Mouse (Mus musculus) hindbrain, postnatal 0 days (tissue): ENCODE data around the gene Secisbp2. TPM values are rescaled to one million over a fixed set of nuclear protein-coding genes. Genes with fewer than 3 reads are reported as not detected.
A peak's percentile ranks its signal among the peaks of the same experiment; 100 is the strongest.

Experiments
- ATAC-seq: fragments of 200-750 bp; cut with Nextera tagmentation; 2 replicates; pipeline ENCODE4 v1.8.0; 2017; ENCODE audit warnings: mild to moderate bottlenecking, moderate TSS enrichment, moderate library complexity
- DNase-seq: peaks from one replicate; pipeline ENCODE4 v3.0.0-alpha.2; 2015; ENCODE audit warnings: low spot score
- H3K27ac ChIP-seq: fragments of 300-500 bp; sonication (generic); 2 replicates; pipeline ENCODE4 v1.5.1; 2014; ENCODE audit warnings: mild to moderate bottlenecking
- H3K27me3 ChIP-seq: fragments of 300-500 bp; sonication (generic); 2 replicates; pipeline ENCODE4 v1.6.1; 2014; ENCODE audit warnings: low read length, mixed read lengths; ENCODE audit not compliant: insufficient read depth
- H3K36me3 ChIP-seq: fragments of 300-500 bp; sonication (generic); 2 replicates; pipeline ENCODE4 v1.6.1; 2014; ENCODE audit warnings: low read length, mixed read lengths; ENCODE audit not compliant: insufficient read depth
- H3K4me1 ChIP-seq: fragments of 300-500 bp; sonication (generic); 2 replicates; pipeline ENCODE4 v1.6.1; 2014; ENCODE audit warnings: antibody characterized with exemption, low read length, mixed read lengths; ENCODE audit not compliant: insufficient read depth
- H3K4me2 ChIP-seq: fragments of 300-500 bp; sonication (generic); 2 replicates; pipeline ENCODE4 v1.6.1; 2014; ENCODE audit warnings: low read depth, mild to moderate bottlenecking, low read length, moderate library complexity, mixed read lengths
- H3K4me3 ChIP-seq: fragments of 300-500 bp; sonication (generic); 2 replicates; pipeline ENCODE4 v1.5.1; 2014; ENCODE audit warnings: low read length
- H3K9ac ChIP-seq: fragments of 300-500 bp; sonication (generic); replicated peaks from 2 replicates; pipeline ENCODE4 v1.6.1; 2014; ENCODE audit warnings: mild to moderate bottlenecking, low read length, moderate library complexity, mixed read lengths
- H3K9me3 ChIP-seq: fragments of 300-500 bp; sonication (generic); 2 replicates; pipeline ENCODE4 v1.6.1; 2016; ENCODE audit warnings: low read length, mixed read lengths
- CTCF ChIP-seq: IDR thresholded peaks from 2 replicates; pipeline ENCODE4 v1.5.1; 2016; ENCODE audit warnings: antibody characterized with exemption, control low read depth, low read depth
- WGBS: fragments of 180-500 bp; shearing (Covaris S2); extraction: QIAGEN DNeasy Blood & Tissue Kit; methylation state at CpG from one replicate; pipeline ENCODE4 v1.1.7; 2014; 5-methylcytosine and 5-hydroxymethylcytosine counted together
- polyA plus RNA-seq: library from polyadenylated mRNA; unstranded; fragments of >200 nt; fragmentation: Nextera tagmentation; extraction: Ambion mirVana; gene quantifications from 2 replicates; pipeline ENCODE4 v1.2.1, GENCODE M21; 2015
- total RNA-seq: library from RNA; depleted of rRNA; stranded (reverse); fragments of >200 nt; gene quantifications from 2 replicates; pipeline ENCODE4 v1.2.3, GENCODE M21; 2014; rRNA removed

Secisbp2 gene
- total RNA-seq (13.7 and 15.0 TPM in 2 replicates), polyA plus RNA-seq (20.1 and 21.8 TPM in 2 replicates)

- Histone ChIP-seq H3K4me2 (peak within 1 kb of the TSS; percentile 73), H3K36me3 (peaks cover 14% of the 10 kb centered on the region), H3K27ac (peak within 1 kb of the TSS; percentile 88), H3K27me3 (no peaks in the 10 kb centered on the region), H3K9ac (peak within 1 kb of the TSS; percentile 71), H3K4me1 (no peaks in the 10 kb centered on the region), H3K4me3 (peak within 1 kb of the TSS; percentile 58), H3K9me3 (no peaks in the 10 kb centered on the region)
- ATAC-seq (peak; percentile 98), DNase-seq (peak; percentile 98)
- WGBS: under 1% methylated on average over 68 of the region's 69 CpGs
- TF ChIP-seq CTCF: peak; percentile 87
These were observed at the start of gene Secisbp2 for GRCm38 (mm10) chr13:51651408-51652064. Secisbp2 (plus strand) TSS chr13:51651697.

- no peak for TF ChIP-seq CTCF
- peak; percentile 21; the same call in 1 of the 2 replicates for ATAC-seq
- 50% methylated on average over 8 of the region's 8 CpGs for WGBS
These were observed 48.7 kb upstream of the Secisbp2 start for GRCm38 (mm10) chr13:51602764-51603163.

GRCm38 (mm10) chr13:51603221-51603893, 48.1 kb upstream of the Secisbp2 start:
- Histone ChIP-seq H3K9ac (0 out of 2 replicates have a peak overlapping the region, but pooled peaks have one; percentile 33), H3K36me3 (no peaks in the 10 kb centered on the region), H3K4me1 (0 out of 2 replicates have a peak, but pooled peaks cover 4% of the 10 kb centered on the region), H3K4me3 (peak overlapping the region; percentile 21), H3K27me3 (no peaks in the 10 kb centered on the region), H3K27ac (peak overlapping the region; percentile 57), H3K4me2 (peak overlapping the region; percentile 53), H3K9me3 (no peaks in the 10 kb centered on the region)
- 11% methylated on average over 16 of the region's 16 CpGs for WGBS
- TF ChIP-seq CTCF: no peak
- ATAC-seq: peak; percentile 89
- peak; percentile 86 for DNase-seq

More at GRCm38 (mm10) chr13:51602764-51603163, 48.7 kb upstream of the Secisbp2 start:
- H3K9me3 ChIP-seq: no peaks in the 10 kb centered on the region
- peak overlapping the region; percentile 57; the same call in 1 of the 2 replicates for H3K27ac ChIP-seq
- peak overlapping the region; percentile 21 for H3K4me3 ChIP-seq
- H3K9ac ChIP-seq: no peak overlapping the region
- no peaks in the 10 kb centered on the region for H3K27me3 ChIP-seq
- H3K36me3 ChIP-seq: no peaks in the 10 kb centered on the region
- peak overlapping the region; percentile 53 for H3K4me2 ChIP-seq
- no peak for DNase-seq
- H3K4me1 ChIP-seq: 0 out of 2 replicates have a peak, but pooled peaks cover 4% of the 10 kb centered on the region

- Histone ChIP-seq H3K36me3 (no peaks in the 10 kb centered on the region), H3K27me3 (no peaks in the 10 kb centered on the region), H3K9me3 (no peaks in the 10 kb centered on the region), H3K27ac (peak overlapping the region; percentile 57; the same call in 1 of the 2 replicates), H3K9ac (no peak overlapping the region), H3K4me3 (peak overlapping the region; percentile 21; the same call in 1 of the 2 replicates), H3K4me2 (peak overlapping the region; percentile 53), H3K4me1 (0 out of 2 replicates have a peak, but pooled peaks cover 4% of the 10 kb centered on the region)
- WGBS: 33% methylated on average over 4 of the region's 4 CpGs
- DNase-seq: peak; percentile 45
- ATAC-seq: peak; percentile 36
- TF ChIP-seq CTCF: no peak
These were observed 47.6 kb upstream of the Secisbp2 start for GRCm38 (mm10) chr13:51603894-51604244.

- H3K27ac ChIP-seq: no peak overlapping the region
- H3K9me3 ChIP-seq: no peaks in the 10 kb centered on the region
- whole genome bisulfite sequencing: 95% methylated on average over 6 of the region's 7 CpGs
- DNase-seq: no peak
- no peak overlapping the region for H3K9ac ChIP-seq
- no peak for ATAC-seq
- no peak for TF ChIP-seq CTCF
- H3K4me2 ChIP-seq: no peak overlapping the region
- no peaks in the 10 kb centered on the region for H3K27me3 ChIP-seq
- no peak overlapping the region for H3K4me3 ChIP-seq
- H3K36me3 ChIP-seq: no peaks in the 10 kb centered on the region
- H3K4me1 ChIP-seq: no peaks in the 10 kb centered on the region
These were observed 42.3 kb upstream of the Secisbp2 start for GRCm38 (mm10) chr13:51609231-51609630.

- TF ChIP-seq CTCF: no peak
- Histone ChIP-seq H3K9ac (no peak overlapping the region), H3K4me1 (no peaks in the 10 kb centered on the region), H3K27ac (no peak overlapping the region), H3K4me2 (0 out of 2 replicates have a peak overlapping the region, but pooled peaks have one; percentile 10), H3K4me3 (no peak overlapping the region), H3K36me3 (no peaks in the 10 kb centered on the region), H3K27me3 (no peaks in the 10 kb centered on the region), H3K9me3 (no peaks in the 10 kb centered on the region)
- DNase-seq: no peak
- WGBS: 28% methylated on average over 9 of the region's 9 CpGs
- ATAC-seq: no peak
These were observed 40.4 kb upstream of the Secisbp2 start for GRCm38 (mm10) chr13:51611060-51611459.
